ENCODE assay signal across 8 mouse cellular contexts in the genomic region with DNA sequence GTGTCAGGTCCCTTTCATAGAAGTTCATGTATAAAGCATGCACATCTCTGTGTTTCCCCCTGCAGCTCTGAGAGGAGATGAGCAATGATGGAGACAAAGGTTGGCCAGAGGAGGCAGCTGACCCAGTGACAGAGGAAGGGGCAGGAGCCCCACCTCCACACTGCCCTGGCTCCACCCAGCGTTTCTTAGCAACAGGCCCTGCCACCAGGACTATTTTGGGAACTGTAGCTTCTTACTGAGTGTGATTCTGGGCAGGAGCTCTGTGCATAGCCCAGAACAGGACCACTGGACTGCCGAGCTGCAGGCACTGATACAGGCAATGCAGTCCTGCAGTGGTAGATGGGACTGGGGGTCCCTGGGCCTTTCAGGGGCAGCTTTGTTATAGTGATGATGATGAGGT.
DNase-seq lines count a peak whose midpoint lies in the region; ATAC-seq lines count a peak whose summit lies in the region.
"Had no signal": no experiment of that assay in that cellular context is flagged by ENCODE, and none has a peak within 500 bp of the region (broad histone marks: within the 10 kb centered on the region; RNA-seq: fewer than 3 reads in every experiment).

No protein-coding gene starts in this region.

- H3K4me3 ChIP-seq in heart, embryonic 10.5 days = no peak overlapping the region
- H3K4me3 ChIP-seq: limb, embryonic 13.5 days had no signal

- H3K4me1 ChIP-seq in heart, embryonic 10.5 days = peaks cover 32% of the 10 kb centered on the region
- H3K4me1 ChIP-seq: limb, embryonic 13.5 days had no signal

- WGBS in heart, embryonic 10.5 days = 8% methylated on average over 2 of the region's 2 CpGs

- no peak overlapping the region for H3K27ac ChIP-seq in heart, embryonic 10.5 days
- H3K27ac ChIP-seq: limb, embryonic 13.5 days had no signal

- peak; percentile 43 to 53 for DNase-seq in layer of hippocampus, adult 8-10 months (ENCODE audit: low spot score in 2 of 2)
- no peak for DNase-seq in layer of hippocampus, postnatal 36 days
- peak; percentile 79 for DNase-seq in heart, embryonic 10.5 days (ENCODE audit: low spot score)
- peak; percentile 21 to 37 for DNase-seq in left cerebral cortex, adult 18-20 months (ENCODE audit: low spot score in 2 of 2)
- peak; percentile 32 for DNase-seq in right cerebral cortex, postnatal 14 days
- DNase-seq in T-cell, adult 2 months (ENCODE audit: low spot score) = no peak

- H3K27me3 ChIP-seq in heart, embryonic 10.5 days (ENCODE audit: insufficient read depth, poor library complexity, severe bottlenecking) = 0 out of 2 replicates have a peak, but pooled peaks cover 4% of the 10 kb centered on the region
- H3K27me3 ChIP-seq: limb, embryonic 13.5 days had no signal

- no peaks in the 10 kb centered on the region for H3K36me3 ChIP-seq in heart, embryonic 10.5 days
- H3K36me3 ChIP-seq: limb, embryonic 13.5 days had no signal

- no peak for ATAC-seq in megakaryocyte-erythroid progenitor cell, adult 5-6 weeks (replicated peaks; ENCODE audit: low FRiP score, low TSS enrichment, poor library complexity, severe bottlenecking)

- no peaks in the 10 kb centered on the region for H3K9me3 ChIP-seq in heart, embryonic 10.5 days
- H3K9me3 ChIP-seq: limb, embryonic 13.5 days had no signal

Comparison
In these comparisons a context has a peak if more than half of its experiments do, and no peak if none do; other contexts are left out.
1. DNase-seq: peak in layer of hippocampus, adult 8-10 months (2 of 2), heart, embryonic 10.5 days (single experiment), left cerebral cortex, adult 18-20 months (2 of 2) and right cerebral cortex, postnatal 14 days (single experiment); none in layer of hippocampus, postnatal 36 days (0 of 2) and T-cell, adult 2 months (single experiment).